ENCODE assay signal across 15 mouse cellular contexts in genomic region chr4:77889489-77889888, GRCm38 (mm10).
"Had no signal": no experiment of that assay in that cellular context is flagged by ENCODE, and none has a peak within 500 bp of the region (broad histone marks: within the 10 kb centered on the region; RNA-seq: fewer than 3 reads in every experiment).

No protein-coding gene starts in this region.

- H3K9me3 ChIP-seq: neural tube, embryonic 13.5 days; neural tube, embryonic 15.5 days; stomach, embryonic 15.5 days had no signal

- DNase-seq: retina, postnatal 1 day; right cerebral cortex, adult 18-20 months; right cerebral cortex, postnatal 25 days; right cerebral cortex, postnatal 4 days; spleen, adult 18-20 months; thymus, adult 18-20 months; thymus, adult 2 months; thymus, postnatal 14 days; thymus, postnatal 25 days; thymus, postnatal 36 days; thymus, postnatal 4 days had no signal

- H3K27ac ChIP-seq: neural tube, embryonic 13.5 days; neural tube, embryonic 15.5 days; stomach, embryonic 15.5 days; stomach, postnatal 0 days had no signal

- H3K9ac ChIP-seq: neural tube, embryonic 13.5 days; neural tube, embryonic 15.5 days; stomach, embryonic 15.5 days had no signal

- H3K4me2 ChIP-seq: neural tube, embryonic 13.5 days; neural tube, embryonic 15.5 days; stomach, embryonic 15.5 days had no signal

- H3K4me3 ChIP-seq: neural tube, embryonic 13.5 days; neural tube, embryonic 15.5 days; stomach, embryonic 15.5 days had no signal

- H3K36me3 ChIP-seq: neural tube, embryonic 13.5 days; neural tube, embryonic 15.5 days; stomach, embryonic 15.5 days had no signal

- H3K27me3 ChIP-seq: neural tube, embryonic 13.5 days; neural tube, embryonic 15.5 days; stomach, embryonic 15.5 days had no signal

- H3K4me1 ChIP-seq: neural tube, embryonic 13.5 days; neural tube, embryonic 15.5 days; stomach, embryonic 15.5 days had no signal
